Comparison of ENCODE assay signal across 8 mouse cellular contexts in the genomic region with DNA sequence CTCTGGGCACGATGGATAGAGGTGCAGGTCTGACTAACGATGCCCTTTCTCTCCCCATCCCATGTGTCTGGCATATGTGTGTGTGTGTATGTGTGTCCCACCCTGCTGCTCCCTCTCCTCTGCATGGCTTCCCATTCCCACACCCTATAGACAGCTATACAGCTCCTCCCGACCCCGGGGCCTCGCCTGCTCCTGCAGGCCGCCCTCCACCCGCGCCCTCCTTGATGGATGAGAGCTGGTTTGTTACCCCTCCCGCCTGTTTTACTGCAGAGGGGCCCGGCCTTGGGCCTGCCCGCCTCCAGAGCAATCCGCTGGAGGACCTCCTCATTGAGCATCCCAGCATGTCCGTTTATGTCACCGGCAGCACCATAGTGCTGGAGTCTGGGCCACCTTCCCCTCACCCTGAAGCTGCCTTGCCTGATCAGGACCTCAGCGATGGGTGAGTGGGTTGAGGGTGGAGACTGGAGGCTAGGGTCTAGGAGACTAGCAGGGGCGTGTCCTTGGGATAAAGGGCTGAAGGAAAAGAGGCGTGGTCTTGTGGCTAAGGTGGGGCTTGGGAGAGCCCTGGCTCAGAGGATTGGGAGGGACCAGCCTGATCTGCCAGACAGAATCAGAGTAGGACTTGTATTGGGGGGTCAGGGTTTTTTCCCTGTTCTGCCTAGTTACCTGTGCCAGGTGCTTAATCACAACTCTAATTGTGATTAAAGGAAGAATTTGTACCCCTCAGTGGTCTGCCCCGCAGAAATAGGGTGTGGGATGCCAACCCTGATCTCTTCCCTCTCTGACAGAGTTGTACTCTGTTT. TPM values are rescaled to one million over a fixed set of nuclear protein-coding genes. Genes with fewer than 3 reads are reported as not detected.
A peak's percentile ranks its signal among the peaks of the same experiment; 100 is the strongest.
DNase-seq lines count a peak whose midpoint lies in the region; ATAC-seq lines count a peak whose summit lies in the region.

No protein-coding gene starts in this region.

- H3K9ac ChIP-seq in kidney, embryonic 15.5 days = no peak overlapping the region
- H3K9ac ChIP-seq in embryonic facial prominence, embryonic 13.5 days = peak overlapping the region; percentile 49; the same call in 1 of the 2 replicates
- H3K9ac ChIP-seq in limb, embryonic 15.5 days = no peak overlapping the region

- no peaks in the 10 kb centered on the region for H3K9me3 ChIP-seq in kidney, embryonic 15.5 days (replicated peaks)
- H3K9me3 ChIP-seq in embryonic facial prominence, embryonic 13.5 days = no peaks in the 10 kb centered on the region
- no peaks in the 10 kb centered on the region for H3K9me3 ChIP-seq in limb, embryonic 15.5 days

- peaks cover 36% of the 10 kb centered on the region for H3K36me3 ChIP-seq in kidney, embryonic 15.5 days
- H3K36me3 ChIP-seq in embryonic facial prominence, embryonic 13.5 days = peaks cover 41% of the 10 kb centered on the region
- peaks cover 23% of the 10 kb centered on the region for H3K36me3 ChIP-seq in limb, embryonic 15.5 days

- H3K4me3 ChIP-seq in kidney, embryonic 15.5 days (replicated peaks) = 0 out of 2 replicates have a peak overlapping the region, but pooled peaks have one; percentile 6
- H3K4me3 ChIP-seq in embryonic facial prominence, embryonic 13.5 days = no peak overlapping the region
- H3K4me3 ChIP-seq in limb, embryonic 15.5 days = no peak overlapping the region

- H3K27me3 ChIP-seq in kidney, embryonic 15.5 days = peaks cover under 1% of the 10 kb centered on the region
- no peaks in the 10 kb centered on the region for H3K27me3 ChIP-seq in embryonic facial prominence, embryonic 13.5 days
- no peaks in the 10 kb centered on the region for H3K27me3 ChIP-seq in limb, embryonic 15.5 days

- DNase-seq in kidney, postnatal 14 days = no peak
- DNase-seq in WW6 (ENCODE audit: low read depth, low spot score) = peak; percentile 57
- no peak for DNase-seq in adrenal gland, adult 8-10 months
- DNase-seq in adrenal gland, postnatal 25 days = no peak

- no peak overlapping the region for H3K4me2 ChIP-seq in kidney, embryonic 15.5 days
- H3K4me2 ChIP-seq in embryonic facial prominence, embryonic 13.5 days = peak overlapping the region; percentile 40
- H3K4me2 ChIP-seq in limb, embryonic 15.5 days = peak overlapping the region; percentile 17; the same call in 1 of the 2 replicates

- WGBS in kidney, embryonic 15.5 days = 47% methylated on average over 17 of the region's 18 CpGs
- 58% methylated on average over 18 of the region's 18 CpGs for WGBS in embryonic facial prominence, embryonic 13.5 days
- 39% methylated on average over 18 of the region's 18 CpGs for WGBS in limb, embryonic 15.5 days

- no peak for ATAC-seq in kidney, embryonic 15.5 days (replicated peaks; ENCODE audit: low FRiP score)
- ATAC-seq in embryonic facial prominence, embryonic 13.5 days (ENCODE audit: insufficient number of reproducible peaks, insufficient read depth, low FRiP score, low TSS enrichment, low read depth) = no peak
- no peak for ATAC-seq in limb, embryonic 15.5 days (ENCODE audit: insufficient number of reproducible peaks, low FRiP score, low TSS enrichment, low read depth)
- no peak for ATAC-seq in megakaryocyte progenitor cell, adult 5-6 weeks (replicated peaks; ENCODE audit: poor library complexity)

- H3K27ac ChIP-seq in kidney, embryonic 15.5 days = no peak overlapping the region
- no peak overlapping the region for H3K27ac ChIP-seq in embryonic facial prominence, embryonic 13.5 days
- H3K27ac ChIP-seq in limb, embryonic 15.5 days = no peak overlapping the region

- H3K4me1 ChIP-seq in kidney, embryonic 15.5 days = peaks cover 31% of the 10 kb centered on the region
- peaks cover 29% of the 10 kb centered on the region for H3K4me1 ChIP-seq in embryonic facial prominence, embryonic 13.5 days
- H3K4me1 ChIP-seq in limb, embryonic 15.5 days = peaks cover 34% of the 10 kb centered on the region

RNA-seq across cellular contexts. Expression of a gene that starts 5.1 kb away (rescaled TPM):
- 23.5 and 25.7 TPM in 2 replicates for polyA plus RNA-seq in kidney, embryonic 15.5 days (2015; fragmentation: Nextera tagmentation; extraction: Ambion mirVana)
- polyA plus RNA-seq in embryonic facial prominence, embryonic 13.5 days (2015; fragmentation: Nextera tagmentation; extraction: Ambion mirVana) = 18.0 and 20.0 TPM in 2 replicates
- 16.7 and 20.8 TPM in 2 replicates for polyA plus RNA-seq in limb, embryonic 15.5 days (2015; fragmentation: Nextera tagmentation; extraction: Ambion mirVana)
- total RNA-seq in adrenal gland, adult 8-10 months (2022) = 100 to 1,000 TPM; 182 to 291 (median 250) TPM
- 3.4 and 4.7 TPM in 2 replicates for total RNA-seq in megakaryocyte progenitor cell, adult 5-6 weeks (2015)
- total RNA-seq in megakaryocyte progenitor cell, adult 5-6 weeks (2017) = 3.3 and 4.2 TPM in 2 replicates
- total RNA-seq in adrenal gland, postnatal 25 days (2021) = 322 and 410 TPM in 2 replicates

RNA-seq across cellular contexts. Expression of a gene that starts 28.7 kb away (rescaled TPM):
- polyA plus RNA-seq in kidney, embryonic 15.5 days (2015; fragmentation: Nextera tagmentation; extraction: Ambion mirVana) = 59.1 and 62.7 TPM in 2 replicates
- polyA plus RNA-seq in embryonic facial prominence, embryonic 13.5 days (2015; fragmentation: Nextera tagmentation; extraction: Ambion mirVana) = 48.0 and 49.1 TPM in 2 replicates
- 41.7 and 45.5 TPM in 2 replicates for polyA plus RNA-seq in limb, embryonic 15.5 days (2015; fragmentation: Nextera tagmentation; extraction: Ambion mirVana)
- 10 to 100 TPM; 31.3 to 50.4 (median 38.7) TPM for total RNA-seq in adrenal gland, adult 8-10 months (2022)
- 71.3 and 79.7 TPM in 2 replicates for total RNA-seq in megakaryocyte progenitor cell, adult 5-6 weeks (2015)
- 42.7 and 43.5 TPM in 2 replicates for total RNA-seq in megakaryocyte progenitor cell, adult 5-6 weeks (2017)
- 40.9 and 46.2 TPM in 2 replicates for total RNA-seq in adrenal gland, postnatal 25 days (2021)

Comparison
In these comparisons a context has a peak if more than half of its experiments do, and no peak if none do; other contexts are left out.
1. RNA of a gene that starts 5.1 kb away (total RNA-seq): 322 to 410 TPM in adrenal gland, postnatal 25 days and 182 to 291 TPM in adrenal gland, adult 8-10 months; 3.3 to 4.7 TPM in megakaryocyte progenitor cell, adult 5-6 weeks; every median in the first group is over 10 times any median in the second.